Mouse (Mus musculus) kidney, adult 8-10 months (tissue): ENCODE measurements around the gene Tmigd3.

Source experiments
- DNase-seq, 2 experiments: peaks; one replicate each; pipeline ENCODE4 v3.0.0; 2022

The Tmigd3 gene

GRCm38 (mm10) chr3:105870558-105870957, at the start of gene Tmigd3, which contains the start of gene Adora3:
TSS of gene Tmigd3 (plus strand) at chr3:105870903.
TSS of gene Adora3 (plus strand) at chr3:105870858.
- no peak for DNase-seq

GRCm38 (mm10) chr3:105821504-105821903, 49.2 kb upstream of the Tmigd3 start:
- DNase-seq = no peak

GRCm38 (mm10) chr3:105823609-105824008, 47.1 kb upstream of the Tmigd3 start:
- DNase-seq = no peak

- no peak for DNase-seq
Observed at GRCm38 (mm10) chr3:105824103-105824502, 46.6 kb upstream of the Tmigd3 start.

- DNase-seq = no peak
Observed at GRCm38 (mm10) chr3:105824704-105825103, 46.0 kb upstream of the Tmigd3 start.

GRCm38 (mm10) chr3:105825501-105826161, 45.1 kb upstream of the Tmigd3 start:
- DNase-seq = peak; percentile 32 to 34

GRCm38 (mm10) chr3:105831584-105831983, 39.1 kb upstream of the Tmigd3 start:
- DNase-seq = no peak

- no peak for DNase-seq
Observed at GRCm38 (mm10) chr3:105835875-105836274, 34.8 kb upstream of the Tmigd3 start.

- no peak for DNase-seq
Observed at GRCm38 (mm10) chr3:105836883-105837282, 33.8 kb upstream of the Tmigd3 start.

- no peak for DNase-seq
Observed at GRCm38 (mm10) chr3:105838655-105839054, 32.0 kb upstream of the Tmigd3 start.

- no peak for DNase-seq
Observed at GRCm38 (mm10) chr3:105839836-105840235, 30.9 kb upstream of the Tmigd3 start.

GRCm38 (mm10) chr3:105846294-105847069, 24.2 kb upstream of the Tmigd3 start:
- DNase-seq = no peak

GRCm38 (mm10) chr3:105853781-105854180, 16.9 kb upstream of the Tmigd3 start:
- DNase-seq = no peak

- no peak for DNase-seq
Observed at GRCm38 (mm10) chr3:105854786-105855185, 15.9 kb upstream of the Tmigd3 start.

- no peak for DNase-seq
Observed at GRCm38 (mm10) chr3:105857513-105857912, 13.2 kb upstream of the Tmigd3 start.

GRCm38 (mm10) chr3:105861747-105862366, 8.8 kb upstream of the Tmigd3 start:
- no peak for DNase-seq

- DNase-seq = no peak
Observed at GRCm38 (mm10) chr3:105864123-105864522, 6.6 kb upstream of the Tmigd3 start.

- no peak for DNase-seq
Observed at GRCm38 (mm10) chr3:105865122-105865521, 5.6 kb upstream of the Tmigd3 start.

GRCm38 (mm10) chr3:105868135-105868534, 2.6 kb upstream of the Tmigd3 start:
- peak; percentile 50 to 61 for DNase-seq

- peak; percentile 19 to 35 for DNase-seq
Observed at GRCm38 (mm10) chr3:105872034-105872433, 1.3 kb downstream of the Tmigd3 start.

GRCm38 (mm10) chr3:105872579-105872978, 1.9 kb downstream of the Tmigd3 start:
- no peak for DNase-seq

GRCm38 (mm10) chr3:105873451-105874445, 3.0 kb downstream of the Tmigd3 start:
- no peak for DNase-seq
